In the genomic region with DNA sequence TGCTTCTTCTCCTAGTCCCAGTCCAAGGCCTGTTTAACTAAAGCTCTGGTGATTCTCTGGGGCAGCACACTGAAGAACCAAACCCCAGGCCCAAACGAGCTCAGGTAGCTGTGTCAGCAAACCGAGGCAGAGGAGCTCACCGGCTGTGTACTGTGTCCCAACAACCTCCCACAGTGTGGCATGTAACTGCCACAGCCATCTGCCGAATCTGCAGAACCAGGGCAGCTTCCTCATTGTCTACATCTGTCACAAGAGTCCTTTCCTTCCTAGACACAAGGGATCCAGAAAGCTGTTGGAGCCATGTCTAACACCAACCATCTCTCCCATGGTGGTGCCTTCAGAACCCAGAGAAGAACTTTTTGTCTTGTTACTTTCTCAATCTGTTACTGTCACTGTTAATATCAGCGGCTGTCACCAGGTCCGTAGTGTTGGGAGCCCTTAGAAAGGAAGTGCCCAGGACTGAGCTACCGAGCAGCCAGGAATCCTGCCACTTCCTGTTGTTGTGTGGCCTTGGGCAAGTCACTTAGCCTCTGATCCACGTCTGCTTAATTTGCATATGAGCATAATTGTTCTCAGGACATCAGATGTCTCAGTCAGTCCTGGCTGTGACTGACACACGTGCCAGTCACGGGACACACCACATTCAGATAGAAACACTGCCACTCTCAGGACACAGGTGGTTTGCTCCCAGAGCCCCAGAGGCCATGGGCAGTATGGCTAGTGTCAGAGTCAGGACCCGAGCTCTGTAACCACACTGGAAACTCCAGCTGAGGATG, we compare ENCODE assay signal across 12 mouse cellular contexts.
DNase-seq lines count a peak whose midpoint lies in the region; ATAC-seq and TF ChIP-seq lines count a peak whose summit lies in the region.
"Had no signal": no experiment of that assay in that cellular context is flagged by ENCODE, and none has a peak within 500 bp of the region (broad histone marks: within the 10 kb centered on the region; RNA-seq: fewer than 3 reads in every experiment).

No protein-coding gene starts in this region.

- TF ChIP-seq POLR2A in spleen, adult 2 months (IDR thresholded peaks at IDR 0.05; ENCODE audit: low read depth, low read length), result no peak
- no peak for TF ChIP-seq POLR2A in small intestine, adult 2 months (IDR thresholded peaks at IDR 0.05; ENCODE audit: low read depth, low read length)

- no peak for TF ChIP-seq EP300 in heart, postnatal 0 days (IDR thresholded peaks at IDR 0.05; ENCODE audit: low read depth)

- H3K9ac ChIP-seq in heart, postnatal 0 days (replicated peaks; ENCODE audit: low read depth, low read length), result no peak overlapping the region
- H3K9ac ChIP-seq: hindbrain, embryonic 12.5 days; limb, embryonic 15.5 days had no signal

- peak; percentile 17; the same call in 1 of the 2 replicates for TF ChIP-seq CTCF in heart, postnatal 0 days (IDR thresholded peaks at IDR 0.05; ENCODE audit: low read depth)
- peak; percentile 31; the same call in 1 of the 2 replicates for TF ChIP-seq CTCF in spleen, adult 2 months (IDR thresholded peaks at IDR 0.05; ENCODE audit: extremely low read depth, insufficient read depth, insufficient read length, insufficient replicate concordance)
- peak; percentile 24; the same call in 1 of the 2 replicates for TF ChIP-seq CTCF in small intestine, adult 2 months (IDR thresholded peaks at IDR 0.05; ENCODE audit: extremely low read depth, insufficient read length, insufficient replicate concordance, low read depth, low read length)

- intact Hi-C loops in heart, postnatal 25 days (cut with DNase I), result no loop called here

- no peaks in the 10 kb centered on the region for H3K9me3 ChIP-seq in heart, postnatal 0 days (replicated peaks; ENCODE audit: control insufficient read depth, low read length)
- H3K9me3 ChIP-seq: hindbrain, embryonic 12.5 days; limb, embryonic 15.5 days had no signal

- ATAC-seq in heart, postnatal 0 days (ENCODE audit: insufficient read depth, low read depth), result peak; percentile 44; the same call in 1 of the 2 replicates

- H3K4me2 ChIP-seq in heart, postnatal 0 days (ENCODE audit: low read depth, low read length), result no peak overlapping the region
- H3K4me2 ChIP-seq: hindbrain, embryonic 12.5 days; limb, embryonic 15.5 days had no signal

- H3K36me3 ChIP-seq in heart, postnatal 0 days (replicated peaks; ENCODE audit: control insufficient read depth, insufficient read depth, low read length), result peaks cover 25% of the 10 kb centered on the region
- peaks cover 16% of the 10 kb centered on the region for H3K36me3 ChIP-seq in spleen, adult 2 months (ENCODE audit: control insufficient read depth, insufficient read depth, low read length)
- peaks cover 18% of the 10 kb centered on the region for H3K36me3 ChIP-seq in small intestine, adult 2 months (ENCODE audit: control insufficient read depth, insufficient read depth, low read length)

- H3K4me3 ChIP-seq in heart, postnatal 0 days (ENCODE audit: low read depth, low read length), result no peak overlapping the region
- H3K4me3 ChIP-seq in spleen, adult 2 months (ENCODE audit: extremely low read depth, insufficient read depth, insufficient read length), result no peak overlapping the region
- no peak overlapping the region for H3K4me3 ChIP-seq in small intestine, adult 2 months (ENCODE audit: low read depth, low read length)
- H3K4me3 ChIP-seq: hindbrain, embryonic 12.5 days; limb, embryonic 15.5 days had no signal

- 55% methylated on average over 11 of the region's 11 CpGs for WGBS in heart, postnatal 0 days
- 17% methylated on average over 11 of the region's 11 CpGs for WGBS in spleen, adult 2 months
- WGBS in small intestine, adult 2 months, result 63% methylated on average over 11 of the region's 11 CpGs

- H3K27me3 ChIP-seq in heart, postnatal 0 days (ENCODE audit: control insufficient read depth, insufficient read depth, low read length), result no peaks in the 10 kb centered on the region
- H3K27me3 ChIP-seq in spleen, adult 2 months (ENCODE audit: control insufficient read depth, insufficient read depth, low read length), result no peaks in the 10 kb centered on the region
- H3K27me3 ChIP-seq in small intestine, adult 2 months (ENCODE audit: control insufficient read depth, insufficient read depth, low read length), result no peaks in the 10 kb centered on the region
- H3K27me3 ChIP-seq: hindbrain, embryonic 12.5 days; limb, embryonic 15.5 days had no signal

- DNase-seq in heart, postnatal 0 days (ENCODE audit: low spot score), result no peak
- DNase-seq in heart, postnatal 25 days (ENCODE audit: low spot score), result no peak
- DNase-seq in spleen, adult 2 months (ENCODE audit: low read depth in 1 of 2, low spot score in 2 of 2), result peak; percentile 25 to 88
- no peak for DNase-seq in spleen, postnatal 4 days (ENCODE audit: low spot score in 2 of 2)
- peak; percentile 62 for DNase-seq in brain, adult 2 months (ENCODE audit: low read depth, low spot score)
- no peak for DNase-seq in urinary bladder, postnatal 10 days (ENCODE audit: low spot score)
- DNase-seq in layer of hippocampus, postnatal 14 days (ENCODE audit: low spot score in 2 of 2), result no peak
- DNase-seq: adrenal gland, postnatal 10 days; cerebellum, postnatal 36 days had no signal

- H3K4me1 ChIP-seq in heart, postnatal 0 days (ENCODE audit: control insufficient read depth, insufficient read depth), result 0 out of 2 replicates have a peak, but pooled peaks cover 8% of the 10 kb centered on the region
- peaks cover 21% of the 10 kb centered on the region; the same call in 1 of the 2 replicates for H3K4me1 ChIP-seq in spleen, adult 2 months (ENCODE audit: control insufficient read depth, insufficient read depth, insufficient read length)
- 0 out of 2 replicates have a peak, but pooled peaks cover 4% of the 10 kb centered on the region for H3K4me1 ChIP-seq in small intestine, adult 2 months (ENCODE audit: control insufficient read depth, insufficient read depth, insufficient read length, low read length)

- no peak overlapping the region for H3K27ac ChIP-seq in heart, postnatal 0 days (ENCODE audit: low read depth)
- peak overlapping the region; percentile 40 for H3K27ac ChIP-seq in spleen, adult 2 months (ENCODE audit: insufficient read depth, low read length)
- H3K27ac ChIP-seq in small intestine, adult 2 months (ENCODE audit: insufficient read depth, low read depth, low read length), result 0 out of 2 replicates have a peak overlapping the region, but pooled peaks have one; percentile 0
- H3K27ac ChIP-seq: hindbrain, embryonic 12.5 days; limb, embryonic 15.5 days had no signal

Comparison
In these comparisons a context has a peak if more than half of its experiments do, and no peak if none do; other contexts are left out.
1. DNase-seq: peak in spleen, adult 2 months (2 of 2) and brain, adult 2 months (single experiment); none in heart, postnatal 0 days (single experiment), heart, postnatal 25 days (single experiment), spleen, postnatal 4 days (0 of 2), urinary bladder, postnatal 10 days (single experiment) and layer of hippocampus, postnatal 14 days (0 of 2).
2. Peak in every context shown above with its lines, with median percentiles within 50 percentile points of each other: CTCF ChIP-seq.